Mouse (Mus musculus) CH12.LX (cell line): ENCODE results near the gene Fam160a1. TPM values are rescaled to one million over a fixed set of nuclear protein-coding genes. Genes with fewer than 3 reads are reported as not detected.

Source experiments
- DNase-seq: peaks from one replicate; pipeline ENCODE4 v3.0.0-alpha.2; 2013; ENCODE audit errors: extremely low read depth
- H3K27ac ChIP-seq: 2 replicates; pipeline ENCODE4 v1.5.1; 2012; ENCODE audit warnings: low read depth, mild to moderate bottlenecking, control low read depth, moderate library complexity; ENCODE audit not compliant: insufficient read depth
- H3K27me3 ChIP-seq: replicated peaks from 2 replicates; pipeline ENCODE3; 2012; ENCODE audit warnings: inconsistent platforms
- H3K36me3 ChIP-seq, 2 experiments: replicated peaks in 1 of 2; 2 replicates each; pipeline versions ENCODE3 to v1.6.1; 2012; ENCODE audit warnings: inconsistent platforms in 1 of 2, low read length in 1 of 2, mild to moderate bottlenecking in 1 of 2, mixed read lengths in 1 of 2, moderate library complexity in 1 of 2; ENCODE audit not compliant: control insufficient read depth in 1 of 2, insufficient read depth in 1 of 2
- H3K4me1 ChIP-seq, 2 experiments: 2 replicates each; pipeline ENCODE4 v1.6.1; 2012; ENCODE audit warnings: inconsistent platforms in 1 of 2, moderate library complexity in 1 of 2; ENCODE audit not compliant: insufficient read depth in 2 of 2, control insufficient read depth in 1 of 2
- H3K4me2 ChIP-seq: 2 replicates; pipeline ENCODE4 v1.6.1; 2012; ENCODE audit warnings: low read depth, mild to moderate bottlenecking, control low read depth; ENCODE audit not compliant: poor library complexity, insufficient read depth, severe bottlenecking
- H3K4me3 ChIP-seq, 3 experiments: fragments of 150-350 bp in 1 of 3; sonication (generic) in 1 of 3; replicated peaks in 1 of 3; 2 replicates each; pipeline versions ENCODE3 to v1.5.1; 2011 to 2012; ENCODE audit warnings: low read depth in 2 of 3, low read length in 2 of 3, mild to moderate bottlenecking in 2 of 3, moderate library complexity in 2 of 3, control low read depth in 1 of 3, improper control_type of control experiment in 1 of 3, inconsistent platforms in 1 of 3, mixed read lengths in 1 of 3; ENCODE audit not compliant: poor library complexity in 1 of 3
- H3K79me2 ChIP-seq: replicated peaks from 2 replicates; pipeline ENCODE4 v1.6.1; 2012; ENCODE audit warnings: mild to moderate bottlenecking, moderate library complexity; ENCODE audit not compliant: control insufficient read depth, poor library complexity, insufficient read depth, severe bottlenecking; ENCODE audit errors: extremely low read depth
- H3K9ac ChIP-seq: 2 replicates; pipeline ENCODE4 v1.6.1; 2012; ENCODE audit warnings: low read depth, mild to moderate bottlenecking, control low read depth, moderate library complexity; ENCODE audit not compliant: insufficient read depth
- H3K9me3 ChIP-seq: replicated peaks from 2 replicates; pipeline ENCODE3; 2012; ENCODE audit warnings: low read length, inconsistent platforms, mixed read lengths
- BHLHE40 ChIP-seq: IDR thresholded peaks from 2 replicates; pipeline ENCODE4 v1.6.1; 2011; ENCODE audit warnings: mild to moderate bottlenecking, low read depth, low read length, improper control_type of control experiment
- CHD1 ChIP-seq: IDR thresholded peaks from 2 replicates; pipeline ENCODE4 v1.6.1; 2012; ENCODE audit warnings: low read depth, low read length, improper control_type of control experiment, inconsistent platforms
- CHD2 ChIP-seq: IDR thresholded peaks from 2 replicates; pipeline ENCODE4 v1.6.1; 2011; ENCODE audit warnings: low read length, improper control_type of control experiment
- ELF1 ChIP-seq: IDR thresholded peaks from 2 replicates; pipeline ENCODE4 v1.6.1; 2014; ENCODE audit warnings: low read depth, mild to moderate bottlenecking, inconsistent platforms, low read length, improper control_type of control experiment
- EP300 ChIP-seq: IDR thresholded peaks from 2 replicates; pipeline ENCODE4 v1.6.1; 2011; ENCODE audit warnings: low read length, improper control_type of control experiment
- HCFC1 ChIP-seq: IDR thresholded peaks from 2 replicates; pipeline ENCODE4 v1.6.1; 2012; ENCODE audit warnings: low read depth, mild to moderate bottlenecking, inconsistent platforms, low read length, improper control_type of control experiment
- JUN ChIP-seq: IDR thresholded peaks from 2 replicates; pipeline ENCODE4 v1.6.1; 2011; ENCODE audit warnings: low read depth, mild to moderate bottlenecking, low read length, improper control_type of control experiment, moderate library complexity; ENCODE audit not compliant: insufficient read depth
- JUND ChIP-seq: conservative IDR thresholded peaks from 2 replicates; pipeline ENCODE4 v1.6.1; 2011; ENCODE audit warnings: low read depth, low read length, improper control_type of control experiment
- KAT2A ChIP-seq: IDR thresholded peaks from 2 replicates; pipeline ENCODE4 v1.6.1; 2012; ENCODE audit warnings: low read length, improper control_type of control experiment, inconsistent platforms; ENCODE audit not compliant: insufficient replicate concordance
- MAFK ChIP-seq: IDR thresholded peaks from 2 replicates; pipeline ENCODE4 v1.6.1; 2011; ENCODE audit warnings: low read length, improper control_type of control experiment; ENCODE audit not compliant: insufficient replicate concordance
- MAX ChIP-seq: IDR thresholded peaks from 2 replicates; pipeline ENCODE4 v1.6.1; 2011; ENCODE audit warnings: low read length, improper control_type of control experiment
- MYC ChIP-seq: IDR thresholded peaks from 2 replicates; pipeline ENCODE4 v1.6.1; 2011; ENCODE audit warnings: low read depth, mild to moderate bottlenecking, improper control_type of control experiment, low read length
- NELFE ChIP-seq: IDR thresholded peaks from 2 replicates; pipeline ENCODE4 v1.6.1; 2011; ENCODE audit warnings: low read depth, low read length, improper control_type of control experiment
- PAX5 ChIP-seq: IDR thresholded peaks from 2 replicates; pipeline ENCODE4 v1.6.1; 2012; ENCODE audit warnings: low read length, inconsistent platforms, mixed read lengths
- POLR2A ChIP-seq: IDR thresholded peaks from 2 replicates; pipeline ENCODE4 v1.6.1; 2011; ENCODE audit warnings: low read depth, mild to moderate bottlenecking, improper control_type of control experiment, low read length
- POLR2AphosphoS2 ChIP-seq: IDR thresholded peaks from 2 replicates; pipeline ENCODE4 v1.6.1; 2011; ENCODE audit warnings: low read depth, low read length, improper control_type of control experiment
- RAD21 ChIP-seq: IDR thresholded peaks from 2 replicates; pipeline ENCODE4 v1.6.1; 2011; ENCODE audit warnings: low read depth, mild to moderate bottlenecking, low read length, improper control_type of control experiment, moderate library complexity
- SIN3A ChIP-seq: IDR thresholded peaks from 2 replicates; pipeline ENCODE4 v1.6.1; 2012; ENCODE audit warnings: low read length, improper control_type of control experiment, inconsistent platforms
- SMC3 ChIP-seq: IDR thresholded peaks from 2 replicates; pipeline ENCODE4 v1.6.1; 2011; ENCODE audit warnings: low read depth, low read length, improper control_type of control experiment
- TBP ChIP-seq: conservative IDR thresholded peaks from 2 replicates; pipeline ENCODE4 v1.6.1; 2011; ENCODE audit warnings: low read depth, low read length, improper control_type of control experiment
- TCF12 ChIP-seq: IDR thresholded peaks from 2 replicates; pipeline ENCODE4 v1.6.1; 2014; ENCODE audit warnings: low read depth, mild to moderate bottlenecking, inconsistent platforms, low read length, improper control_type of control experiment
- UBTF ChIP-seq: IDR thresholded peaks from 2 replicates; pipeline ENCODE4 v1.6.1; 2012; ENCODE audit warnings: low read depth, mild to moderate bottlenecking, inconsistent platforms, low read length, improper control_type of control experiment, moderate library complexity
- USF1 ChIP-seq: IDR thresholded peaks from 2 replicates; pipeline ENCODE4 v1.6.1; 2014; ENCODE audit warnings: low read depth, mild to moderate bottlenecking, inconsistent platforms, low read length, improper control_type of control experiment
- USF2 ChIP-seq: conservative IDR thresholded peaks from 2 replicates; pipeline ENCODE4 v1.6.1; 2011; ENCODE audit warnings: low read depth, low read length, improper control_type of control experiment
- ZC3H11A ChIP-seq: IDR thresholded peaks from 2 replicates; pipeline ENCODE4 v1.6.1; 2012; ENCODE audit warnings: low read depth, mild to moderate bottlenecking, inconsistent platforms, low read length, improper control_type of control experiment
- ZMIZ1 ChIP-seq: IDR thresholded peaks from 2 replicates; pipeline ENCODE4 v1.6.1; 2012; ENCODE audit warnings: low read depth, mild to moderate bottlenecking, inconsistent platforms, low read length, improper control_type of control experiment
- ZNF384 ChIP-seq: IDR thresholded peaks from 2 replicates; pipeline ENCODE4 v1.6.1; 2012; ENCODE audit warnings: low read depth, low read length, improper control_type of control experiment, inconsistent platforms
- dilution Hi-C: fragments of 300-500 bp; cut with MboI; formaldehyde crosslinking; loops from 2 replicates; pipeline ENCODE4 v1.14.3; 2020; ENCODE audit warnings: low sequenced_read_pairs; ENCODE audit not compliant: extremely low pct_unique_long_range_greater_than_20kb, extremely low pct_ligation_motif_present
- in situ Hi-C: fragments of 300-500 bp; cut with MboI; formaldehyde crosslinking; loops from 3 replicates; pipeline ENCODE4 v1.14.3; 2019; ENCODE audit warnings: low sequenced_read_pairs, low pct_ligation_motif_present, low pct_unique_long_range_greater_than_20kb, mixed read lengths
- polyA plus RNA-seq: library from polyadenylated mRNA; unstranded; fragments of >175 nt; gene quantifications from 2 replicates; pipeline ENCODE4 v1.2.1, GENCODE M21; 2012; ENCODE audit warnings: low read depth; ENCODE audit not compliant: insufficient read length
- total RNA-seq, 2 experiments: library from RNA; depleted of rRNA; stranded (reverse); fragments of 300-350 nt in 1 of 2; fragments of >200 nt in 1 of 2; gene quantifications; 2 replicates each; pipeline ENCODE4 v1.2.3; 2012 to 2014

Fam160a1 gene
- total and polyA plus RNA-seq, 3 experiments: 0.17 to 0.41 (median 0.20) TPM

- H3K27ac ChIP-seq: no peak overlapping the region
- H3K4me3 ChIP-seq: no peak overlapping the region
- H3K79me2 ChIP-seq: no peaks in the 10 kb centered on the region
- H3K4me1 ChIP-seq: no peaks in the 10 kb centered on the region
- no peaks in the 10 kb centered on the region for H3K27me3 ChIP-seq
- TF ChIP-seq NELFE: no peak
- no peak for TF ChIP-seq JUND
- TF ChIP-seq JUN: no peak
- no peak for TF ChIP-seq ZMIZ1
- TF ChIP-seq PAX5: no peak
- TF ChIP-seq ZC3H11A: no peak
- no peak for TF ChIP-seq CHD2
- no peak for TF ChIP-seq POLR2A
- no peak for TF ChIP-seq USF2
- TF ChIP-seq CHD1: no peak
- TF ChIP-seq TBP: no peak
- TF ChIP-seq ZNF384: no peak
- TF ChIP-seq MAFK: no peak
- TF ChIP-seq KAT2A: no peak
- dilution Hi-C loops (no loop called here), in situ Hi-C loops (no loop called here)
- no peaks in the 10 kb centered on the region for H3K9me3 ChIP-seq
- DNase-seq: no peak
- no peak overlapping the region for H3K4me2 ChIP-seq
- no peaks in the 10 kb centered on the region for H3K36me3 ChIP-seq
- H3K9ac ChIP-seq: no peak overlapping the region
These were observed 140.0 kb downstream of the Fam160a1 start for GRCm38 (mm10) chr3:85677133-85677532.

DNA sequence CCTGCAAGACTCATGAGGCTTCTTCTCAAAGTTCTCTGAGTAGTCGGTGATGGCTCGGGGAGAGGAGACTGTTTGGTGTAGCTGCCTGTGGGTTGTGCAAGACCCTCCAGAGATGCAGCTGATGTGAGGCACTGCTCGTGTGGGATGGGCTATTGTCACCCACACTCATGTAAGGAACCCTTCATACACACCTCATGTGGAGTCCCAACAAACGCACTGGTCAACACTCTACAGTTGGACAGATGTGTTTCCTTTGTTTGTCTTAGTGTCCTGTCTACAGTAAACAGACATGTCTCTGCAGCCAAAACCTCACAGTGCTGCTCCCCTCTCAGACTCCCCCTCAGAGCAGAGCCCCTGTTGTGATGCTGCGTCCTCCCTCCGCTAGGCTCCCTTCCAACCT, 147.2 kb downstream of the Fam160a1 start:
- Histone ChIP-seq H3K4me1 (no peaks in the 10 kb centered on the region), H3K9me3 (no peaks in the 10 kb centered on the region), H3K36me3 (no peaks in the 10 kb centered on the region), H3K9ac (no peak overlapping the region), H3K27ac (no peak overlapping the region), H3K79me2 (no peaks in the 10 kb centered on the region), H3K4me2 (no peak overlapping the region), H3K4me3 (no peak overlapping the region), H3K27me3 (no peaks in the 10 kb centered on the region)
- DNase-seq: no peak
- no peak for TF ChIP-seq BHLHE40
- dilution Hi-C loops (no loop called here), in situ Hi-C loops (no loop called here)

DNA sequence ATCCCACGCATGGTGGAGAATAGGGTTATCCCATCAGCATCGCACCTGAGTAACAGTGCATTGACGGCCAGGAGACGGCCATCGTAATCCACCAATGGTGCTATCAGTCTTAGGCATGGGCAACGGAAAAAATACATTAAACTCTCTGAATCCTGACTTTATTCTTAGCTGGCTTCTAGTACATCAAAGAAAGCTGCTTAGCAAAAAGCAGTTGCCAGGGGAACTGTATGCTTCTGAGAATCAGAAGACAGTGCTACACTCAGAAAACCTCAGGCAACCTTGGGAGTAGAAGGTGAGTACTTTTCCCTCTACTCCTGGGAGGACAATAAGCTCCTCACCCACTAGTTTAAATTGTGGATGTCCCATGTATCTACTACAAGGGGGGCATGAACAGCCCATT, 149.4 kb downstream of the Fam160a1 start:
- no peak for DNase-seq
- Histone ChIP-seq H3K36me3 (no peaks in the 10 kb centered on the region), H3K4me3 (no peak overlapping the region), H3K27me3 (no peaks in the 10 kb centered on the region), H3K9me3 (no peaks in the 10 kb centered on the region), H3K4me1 (no peaks in the 10 kb centered on the region; a peak in 1 of 4 replicates), H3K4me2 (no peak overlapping the region), H3K27ac (no peak overlapping the region), H3K9ac (no peak overlapping the region), H3K79me2 (no peaks in the 10 kb centered on the region)
- no peak for TF ChIP-seq MAFK
- TF ChIP-seq HCFC1: no peak
- no peak for TF ChIP-seq CHD2
- TF ChIP-seq SIN3A: no peak
- TF ChIP-seq POLR2AphosphoS2: no peak
- TF ChIP-seq MAX: no peak
- no peak for TF ChIP-seq SMC3
- TF ChIP-seq ZMIZ1: no peak
- no peak for TF ChIP-seq ZC3H11A
- TF ChIP-seq JUN: no peak
- no peak for TF ChIP-seq MYC
- no peak for TF ChIP-seq TCF12
- no peak for TF ChIP-seq PAX5
- no peak for TF ChIP-seq EP300
- no peak for TF ChIP-seq RAD21
- no peak for TF ChIP-seq USF1
- no peak for TF ChIP-seq BHLHE40
- TF ChIP-seq KAT2A: no peak
- no peak for TF ChIP-seq UBTF
- TF ChIP-seq ELF1: no peak
- in situ Hi-C loops (no loop called here), dilution Hi-C loops (no loop called here)
